Mouse (Mus musculus) heart, postnatal 0 days (tissue): ENCODE data around the gene Mark4.

Experiments used
- CTCF ChIP-seq: IDR thresholded peaks from 2 replicates; pipeline ENCODE4 v1.5.1; 2016; ENCODE audit warnings: antibody characterized with exemption, control low read depth, low read depth
- EP300 ChIP-seq: IDR thresholded peaks from 2 replicates; pipeline ENCODE4 v1.6.1; 2016; ENCODE audit warnings: antibody characterized with exemption, low read depth

DNA sequence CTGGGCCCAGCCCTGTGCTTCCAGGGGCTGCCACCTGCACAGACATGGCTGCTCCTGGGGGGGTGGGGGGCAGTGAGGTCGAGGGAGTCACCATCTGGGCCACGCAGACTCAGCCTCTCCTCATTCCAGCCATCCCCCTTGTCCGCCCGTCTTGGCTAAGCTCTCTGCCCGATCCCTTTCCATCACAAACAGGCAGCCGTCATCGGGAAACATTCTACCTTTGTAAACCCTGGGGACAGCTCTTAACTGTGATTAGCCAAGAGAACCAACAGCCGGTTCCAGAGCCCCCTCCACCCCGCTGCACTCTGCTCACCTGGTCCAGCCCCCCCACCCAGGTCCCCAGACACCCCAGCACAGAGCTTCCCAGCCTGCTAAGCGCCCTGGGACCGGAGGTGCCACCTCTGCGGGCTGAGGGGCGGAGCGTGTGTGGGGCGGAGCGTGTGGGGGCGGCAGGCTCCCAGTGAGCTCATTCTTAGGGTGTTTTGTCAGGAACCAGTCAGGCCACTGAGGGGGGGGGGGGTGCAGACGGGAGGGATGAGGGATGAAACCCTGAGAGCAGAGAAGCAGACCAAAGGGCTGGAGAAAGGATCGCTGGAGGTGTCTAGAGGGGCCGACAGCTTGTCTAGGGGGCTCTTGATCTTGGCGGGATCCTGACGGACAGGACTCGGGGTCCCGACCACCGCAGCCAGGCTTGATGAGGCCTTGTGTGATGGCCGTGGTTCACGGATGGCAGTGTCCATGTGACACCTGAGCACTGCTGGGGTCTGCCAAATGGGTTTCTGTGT, 58.9 kb downstream of the Mark4 start:
- TF ChIP-seq CTCF (no peak), EP300 (no peak)
